Mouse (Mus musculus): Measurements from ENCODE around the gene Zfp963. TPM values are rescaled to one million over a fixed set of nuclear protein-coding genes. Genes with fewer than 3 reads are reported as not detected.

Gene Zfp963
- polyA plus RNA-seq, 1 experiment = 0.22 TPM

DNA sequence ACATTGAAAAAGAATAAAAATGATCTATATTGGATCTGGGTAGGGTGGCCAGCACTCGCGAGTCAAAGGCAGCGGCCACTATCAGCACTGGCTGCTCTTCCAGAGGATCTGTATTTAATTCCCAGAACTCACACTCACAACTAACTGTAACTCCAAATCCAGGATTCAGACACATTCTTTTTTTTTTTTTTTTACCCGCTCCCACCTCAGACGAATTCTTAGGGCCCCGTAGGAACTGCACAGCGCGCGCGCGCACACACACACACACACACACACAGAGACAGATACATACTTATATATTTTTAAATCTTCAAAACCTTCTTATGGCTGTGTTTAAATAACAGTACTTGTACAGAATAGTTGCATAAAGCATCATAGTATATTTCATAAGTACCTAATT lies 40.6 kb upstream of the Zfp963 start:
- no peak for TF ChIP-seq FLI1 (IDR thresholded peaks at IDR 0.05; ENCODE audit: low read length)
- TF ChIP-seq GATA1 (IDR thresholded peaks at IDR 0.05; ENCODE audit: borderline replicate concordance, low read length) = no peak
- Histone ChIP-seq H3K4me1 (peaks cover 52% of the 10 kb centered on the region), H3K4me3 (replicated peaks) (peak overlapping the region; percentile 98), H3K27me3 (replicated peaks) (no peaks in the 10 kb centered on the region), H3K9me3 (no peaks in the 10 kb centered on the region), H3K36me3 (replicated peaks; ENCODE audit: low read length) (peaks cover 28% of the 10 kb centered on the region)

DNA sequence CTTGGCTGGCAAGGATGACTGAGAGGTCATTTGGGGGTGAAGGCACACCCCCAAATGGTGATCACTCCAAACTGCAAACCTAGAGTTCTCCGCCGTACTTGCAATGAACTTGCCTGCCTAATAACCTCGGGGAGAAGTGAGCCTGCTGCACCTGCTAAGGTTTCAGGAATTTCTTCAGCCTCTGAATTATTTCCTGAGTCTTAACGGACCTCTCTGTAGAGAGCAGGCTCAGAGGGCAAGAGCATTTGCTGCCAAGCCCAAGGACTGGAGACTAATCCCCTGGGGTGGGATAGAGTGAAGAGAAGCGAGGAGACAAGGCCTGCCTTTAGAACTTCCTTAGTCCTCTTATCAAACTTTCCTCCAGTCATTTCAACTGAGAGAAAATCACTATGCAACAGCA lies 40.0 kb upstream of the Zfp963 start:
- Histone ChIP-seq H3K27me3 (replicated peaks) (no peaks in the 10 kb centered on the region), H3K4me1 (peaks cover 49% of the 10 kb centered on the region), H3K9me3 (no peaks in the 10 kb centered on the region), H3K4me3 (replicated peaks) (peak overlapping the region; percentile 98), H3K36me3 (replicated peaks; ENCODE audit: low read length) (peaks cover 22% of the 10 kb centered on the region)
- TF ChIP-seq GATA1 (IDR thresholded peaks at IDR 0.05; ENCODE audit: borderline replicate concordance, low read length) (no peak), FLI1 (IDR thresholded peaks at IDR 0.05; ENCODE audit: low read length) (no peak)

DNA sequence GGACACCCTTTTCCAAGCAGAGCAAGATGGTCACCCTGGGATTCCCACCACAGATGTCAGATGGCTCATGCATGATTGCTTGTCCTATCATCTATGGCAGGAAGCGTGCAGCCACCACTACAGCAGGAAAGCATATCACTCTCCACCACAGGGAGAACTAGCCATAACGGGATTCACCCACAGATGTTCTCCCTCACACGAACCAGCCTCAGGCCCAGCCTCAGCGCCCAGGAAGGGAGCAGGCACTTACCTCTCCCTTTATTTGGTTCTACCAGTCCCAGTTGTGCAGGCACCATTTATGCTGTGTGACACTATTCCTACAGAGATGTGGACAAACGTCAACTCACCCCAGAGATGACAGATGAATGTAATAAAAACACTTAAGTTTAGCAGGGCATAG lies 39.3 kb upstream of the Zfp963 start:
- H3K4me3 ChIP-seq (replicated peaks) = peak overlapping the region; percentile 79
- TF ChIP-seq FLI1 (IDR thresholded peaks at IDR 0.05; ENCODE audit: low read length) = no peak
- H3K36me3 ChIP-seq (replicated peaks; ENCODE audit: low read length) = peaks cover 15% of the 10 kb centered on the region
- no peaks in the 10 kb centered on the region for H3K27me3 ChIP-seq (replicated peaks)
- peaks cover 45% of the 10 kb centered on the region for H3K4me1 ChIP-seq
- no peaks in the 10 kb centered on the region for H3K9me3 ChIP-seq

DNA sequence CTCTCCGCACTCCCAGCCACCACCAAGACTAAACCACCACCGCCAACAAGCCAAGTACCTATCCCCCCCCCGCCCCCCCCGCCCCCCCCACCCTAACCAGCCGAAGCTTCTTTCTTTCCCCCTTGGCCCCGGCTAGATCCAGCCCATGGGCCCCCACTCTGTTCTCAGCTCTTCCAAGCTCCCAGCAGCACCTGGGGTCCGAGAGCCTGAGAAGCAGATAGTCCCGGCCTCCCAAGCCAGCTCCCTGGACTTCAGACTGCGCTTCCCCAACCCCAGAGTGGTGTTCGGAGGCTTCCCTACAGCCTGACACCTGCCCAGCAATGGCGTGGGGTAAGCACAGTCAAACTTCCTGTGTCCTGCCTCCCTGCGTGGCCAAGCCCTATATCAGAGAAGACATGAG lies 27.3 kb upstream of the Zfp963 start:
- Histone ChIP-seq H3K36me3 (replicated peaks; ENCODE audit: low read length) (peaks cover 10% of the 10 kb centered on the region), H3K9me3 (no peaks in the 10 kb centered on the region), H3K4me1 (peaks cover 48% of the 10 kb centered on the region), H3K4me3 (replicated peaks) (no peak overlapping the region), H3K27me3 (replicated peaks) (no peaks in the 10 kb centered on the region)
- TF ChIP-seq FLI1 (IDR thresholded peaks at IDR 0.05; ENCODE audit: low read length) (no peak), GATA1 (IDR thresholded peaks at IDR 0.05; ENCODE audit: borderline replicate concordance, low read length) (no peak)

DNA sequence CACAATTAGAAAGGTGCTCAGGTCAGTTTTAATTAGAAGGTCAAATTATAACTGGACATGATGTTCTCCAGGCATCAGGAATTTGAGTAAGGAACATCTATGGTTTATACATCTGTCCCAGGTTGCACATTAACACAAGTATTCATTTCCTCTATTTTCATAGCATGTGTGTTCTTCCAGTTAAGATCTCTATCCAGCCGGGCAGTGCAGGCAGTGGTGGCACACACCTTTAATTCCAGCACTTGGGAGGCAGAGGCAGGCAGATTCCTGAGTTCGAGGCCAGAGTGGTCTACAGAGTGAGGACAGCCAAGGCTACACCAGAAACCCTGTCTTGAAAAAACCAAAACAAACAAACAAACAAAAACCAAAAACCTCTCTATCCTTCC lies 25.4 kb upstream of the Zfp963 start:
- H3K4me3 ChIP-seq (replicated peaks) = peak overlapping the region; percentile 98
- H3K9me3 ChIP-seq = no peaks in the 10 kb centered on the region
- H3K4me1 ChIP-seq = peaks cover 55% of the 10 kb centered on the region
- H3K36me3 ChIP-seq (replicated peaks; ENCODE audit: low read length) = peaks cover 26% of the 10 kb centered on the region
- H3K27me3 ChIP-seq (replicated peaks) = no peaks in the 10 kb centered on the region
- TF ChIP-seq FLI1 (IDR thresholded peaks at IDR 0.05; ENCODE audit: low read length) = no peak
- no peak for TF ChIP-seq GATA1 (IDR thresholded peaks at IDR 0.05; ENCODE audit: borderline replicate concordance, low read length)

DNA sequence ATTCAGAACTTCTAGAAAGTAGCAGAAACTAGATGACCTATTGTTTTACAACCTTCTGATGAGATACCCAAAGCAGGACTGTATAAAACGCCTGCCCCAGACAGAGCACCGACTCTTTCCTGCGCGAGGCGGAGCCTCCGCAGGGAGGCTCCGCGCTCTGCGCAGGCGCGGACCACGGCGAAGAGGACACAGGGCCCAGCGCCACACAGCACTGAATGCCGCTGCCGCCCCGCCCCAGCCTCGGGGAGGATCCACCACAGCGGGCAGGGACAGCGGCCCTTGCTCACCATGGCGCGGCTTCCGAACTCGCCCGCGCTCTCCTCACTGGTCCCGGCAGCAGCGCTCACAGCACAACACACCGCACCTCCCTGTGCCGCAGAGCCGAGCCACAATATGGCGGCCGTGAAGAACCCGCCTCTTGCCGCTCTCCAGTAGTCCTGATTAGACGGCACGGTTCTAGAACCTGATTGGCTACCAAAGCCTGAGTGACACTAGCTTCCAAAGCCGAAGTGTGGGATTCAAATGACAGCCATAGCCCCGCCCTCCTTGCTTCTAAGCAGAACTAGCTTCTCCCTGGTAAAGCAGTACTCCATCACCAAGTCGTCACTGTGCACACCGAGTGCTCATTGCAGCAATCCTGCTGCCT lies 24.9 kb upstream of the Zfp963 start, which contains the start of gene Gm20422:
Gene Gm20422, minus strand, starts transcription at position 384 of the 646 bp plus-strand sequence.
- Histone ChIP-seq H3K4me1 (peaks cover 55% of the 10 kb centered on the region), H3K4me3 (replicated peaks) (peak within 1 kb of the TSS; percentile 98)
- no peak for TF ChIP-seq FLI1 (IDR thresholded peaks at IDR 0.05; ENCODE audit: low read length)
- no peak for TF ChIP-seq GATA1 (IDR thresholded peaks at IDR 0.05; ENCODE audit: borderline replicate concordance, low read length)

DNA sequence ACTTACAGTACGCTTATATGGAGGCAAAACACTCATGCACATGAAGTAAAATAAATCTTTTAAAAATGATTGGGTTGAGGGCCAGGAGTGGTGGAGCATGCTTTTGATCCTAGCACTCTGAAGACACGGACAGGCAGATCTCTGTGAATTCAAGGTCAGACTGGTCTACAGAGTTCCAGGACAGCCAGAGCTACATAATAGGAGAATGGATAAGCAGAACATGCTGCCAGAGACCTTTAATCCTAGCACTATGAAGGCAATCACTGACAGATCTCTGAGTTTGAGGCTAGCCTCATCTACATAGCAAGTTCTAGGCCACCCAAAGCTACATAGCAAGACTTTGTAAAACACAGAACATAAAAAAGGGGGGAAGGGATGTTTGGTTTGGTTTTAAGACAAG lies 22.3 kb upstream of the Zfp963 start:
- Histone ChIP-seq H3K36me3 (replicated peaks; ENCODE audit: low read length) (peaks cover 55% of the 10 kb centered on the region), H3K4me1 (peaks cover 40% of the 10 kb centered on the region)
- TF ChIP-seq FLI1 (IDR thresholded peaks at IDR 0.05; ENCODE audit: low read length) = no peak
- TF ChIP-seq GATA1 (IDR thresholded peaks at IDR 0.05; ENCODE audit: borderline replicate concordance, low read length) = no peak

More for the DNA sequence above, 24.9 kb upstream of the Zfp963 start, which contains the start of gene Gm20422:
- Histone ChIP-seq H3K9me3 (no peaks in the 10 kb centered on the region), H3K36me3 (replicated peaks; ENCODE audit: low read length) (peaks cover 31% of the 10 kb centered on the region), H3K27me3 (replicated peaks) (no peaks in the 10 kb centered on the region)

DNA sequence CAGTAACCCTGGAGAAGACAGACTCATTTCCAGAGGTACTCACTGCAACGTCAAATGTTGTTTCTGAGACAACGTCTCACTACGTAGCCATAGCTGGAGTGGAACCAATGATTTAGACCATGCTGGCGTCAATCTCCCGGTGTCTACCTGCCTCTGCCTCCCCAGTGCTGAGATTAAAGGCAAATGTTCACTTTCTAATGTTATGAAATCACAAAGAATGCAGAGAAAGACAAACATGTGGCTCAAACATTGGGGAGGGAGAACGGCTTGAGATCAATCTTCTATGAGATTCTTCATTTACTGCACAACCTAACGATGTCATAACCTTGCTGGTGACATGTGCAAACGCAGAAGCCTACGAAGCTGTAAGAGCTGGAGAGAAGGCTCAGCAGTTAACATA lies 21.5 kb upstream of the Zfp963 start:
- Histone ChIP-seq H3K36me3 (replicated peaks; ENCODE audit: low read length) (peaks cover 62% of the 10 kb centered on the region), H3K27me3 (replicated peaks) (no peaks in the 10 kb centered on the region), H3K4me1 (peaks cover 33% of the 10 kb centered on the region), H3K4me3 (replicated peaks) (no peak overlapping the region), H3K9me3 (peaks cover 11% of the 10 kb centered on the region)
- TF ChIP-seq GATA1 (IDR thresholded peaks at IDR 0.05; ENCODE audit: borderline replicate concordance, low read length) (no peak), FLI1 (IDR thresholded peaks at IDR 0.05; ENCODE audit: low read length) (no peak)

More for the DNA sequence above, 22.3 kb upstream of the Zfp963 start:
- Histone ChIP-seq H3K4me3 (replicated peaks) (no peak overlapping the region), H3K9me3 (peaks cover 5% of the 10 kb centered on the region), H3K27me3 (replicated peaks) (no peaks in the 10 kb centered on the region)

DNA sequence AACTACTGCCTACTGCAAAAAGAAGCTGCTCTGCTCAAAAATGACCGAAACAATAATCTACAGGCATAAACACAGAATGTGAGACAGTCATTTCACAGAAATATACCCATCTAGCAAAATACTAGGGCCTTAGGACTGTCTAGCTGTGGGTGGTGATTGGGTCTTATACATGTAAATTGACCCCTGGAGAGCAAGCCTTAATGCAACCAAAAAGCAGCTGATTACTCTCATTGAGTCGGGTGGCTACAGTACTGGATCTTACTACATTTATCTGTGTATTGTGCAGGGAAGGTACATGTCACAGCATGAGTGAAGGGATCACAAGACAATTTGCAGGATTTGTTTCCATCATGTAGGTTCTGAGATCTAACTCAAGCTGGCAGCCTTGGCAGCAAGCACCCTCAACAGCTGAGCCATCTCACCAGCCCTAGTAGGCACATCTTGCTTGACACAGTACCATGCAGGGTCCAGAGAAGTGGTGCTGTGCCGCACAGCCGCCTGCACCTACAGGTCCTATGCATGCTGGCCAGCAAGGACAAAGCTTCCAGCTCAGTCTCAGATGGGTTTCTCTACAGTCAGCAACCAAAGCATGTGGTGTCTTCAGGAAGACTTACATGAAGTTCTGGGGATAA lies 12.2 kb upstream of the Zfp963 start:
- H3K4me3 ChIP-seq (replicated peaks) = no peak overlapping the region
- H3K36me3 ChIP-seq (replicated peaks; ENCODE audit: low read length) = peaks cover 82% of the 10 kb centered on the region
- no peaks in the 10 kb centered on the region for H3K27me3 ChIP-seq (replicated peaks)
- TF ChIP-seq FLI1 (IDR thresholded peaks at IDR 0.05; ENCODE audit: low read length) (no peak), GATA1 (IDR thresholded peaks at IDR 0.05; ENCODE audit: borderline replicate concordance, low read length) (no peak)
- peaks cover 18% of the 10 kb centered on the region for H3K9me3 ChIP-seq
- H3K4me1 ChIP-seq = peaks cover 18% of the 10 kb centered on the region

DNA sequence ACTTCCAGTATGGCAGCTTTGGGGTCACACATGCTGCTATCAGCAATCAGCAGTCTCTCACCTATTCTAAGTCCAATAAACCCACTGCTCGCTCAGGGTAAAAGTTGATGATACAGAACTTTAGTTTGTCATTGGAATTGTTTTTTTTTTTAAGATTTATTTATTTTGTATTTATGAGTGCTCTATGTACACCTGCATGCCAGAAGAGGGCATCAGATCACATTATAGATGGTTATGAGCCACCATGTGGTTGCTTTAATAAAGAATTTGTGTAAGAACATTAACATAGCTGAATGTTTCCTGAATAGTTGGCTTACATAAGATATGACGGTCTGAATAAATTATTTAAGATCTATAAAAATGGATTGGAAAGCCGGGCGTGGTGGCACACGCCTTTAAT lies 8.5 kb upstream of the Zfp963 start:
- no peak for TF ChIP-seq GATA1 (IDR thresholded peaks at IDR 0.05; ENCODE audit: borderline replicate concordance, low read length)
- no peak for TF ChIP-seq FLI1 (IDR thresholded peaks at IDR 0.05; ENCODE audit: low read length)
- H3K9me3 ChIP-seq = no peaks in the 10 kb centered on the region
- no peaks in the 10 kb centered on the region for H3K27me3 ChIP-seq (replicated peaks)
- H3K4me1 ChIP-seq = peaks cover 11% of the 10 kb centered on the region
- peaks cover 59% of the 10 kb centered on the region for H3K36me3 ChIP-seq (replicated peaks; ENCODE audit: low read length)
- H3K4me3 ChIP-seq (replicated peaks) = no peak overlapping the region
